Mouse (Mus musculus) kidney, postnatal 10 days (tissue): ENCODE results near the gene Nemp1.

Experiments
- DNase-seq: peaks from one replicate; pipeline ENCODE4 v3.0.0; 2021; ENCODE audit warnings: mixed read lengths

Gene Nemp1

DNA sequence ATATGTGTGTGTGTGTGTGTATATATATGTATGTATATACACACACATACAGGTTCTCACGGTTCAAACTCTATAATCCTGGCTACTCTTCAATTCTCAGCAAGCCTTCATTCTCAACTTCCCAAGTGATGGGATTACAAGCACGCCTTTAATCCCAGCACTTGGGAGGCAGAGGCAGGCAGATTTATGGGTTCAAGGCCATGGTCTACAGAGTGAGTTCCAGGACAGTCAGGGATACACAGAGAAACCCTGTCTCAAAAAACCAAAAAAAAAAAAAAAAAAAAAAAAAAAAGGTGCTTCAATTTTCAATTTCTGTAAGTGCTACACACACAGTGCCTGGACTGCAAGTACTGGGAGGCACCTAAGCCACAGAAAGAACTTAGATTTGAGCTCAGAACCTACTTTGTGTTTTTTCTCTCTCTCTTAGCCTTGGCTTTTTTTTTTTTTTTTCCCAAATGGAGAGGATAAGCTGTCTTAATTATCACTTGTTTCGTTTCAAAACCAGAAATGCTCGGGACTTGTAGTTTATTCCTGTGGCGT, 9.2 kb downstream of the Nemp1 start:
- no peak for DNase-seq

DNA sequence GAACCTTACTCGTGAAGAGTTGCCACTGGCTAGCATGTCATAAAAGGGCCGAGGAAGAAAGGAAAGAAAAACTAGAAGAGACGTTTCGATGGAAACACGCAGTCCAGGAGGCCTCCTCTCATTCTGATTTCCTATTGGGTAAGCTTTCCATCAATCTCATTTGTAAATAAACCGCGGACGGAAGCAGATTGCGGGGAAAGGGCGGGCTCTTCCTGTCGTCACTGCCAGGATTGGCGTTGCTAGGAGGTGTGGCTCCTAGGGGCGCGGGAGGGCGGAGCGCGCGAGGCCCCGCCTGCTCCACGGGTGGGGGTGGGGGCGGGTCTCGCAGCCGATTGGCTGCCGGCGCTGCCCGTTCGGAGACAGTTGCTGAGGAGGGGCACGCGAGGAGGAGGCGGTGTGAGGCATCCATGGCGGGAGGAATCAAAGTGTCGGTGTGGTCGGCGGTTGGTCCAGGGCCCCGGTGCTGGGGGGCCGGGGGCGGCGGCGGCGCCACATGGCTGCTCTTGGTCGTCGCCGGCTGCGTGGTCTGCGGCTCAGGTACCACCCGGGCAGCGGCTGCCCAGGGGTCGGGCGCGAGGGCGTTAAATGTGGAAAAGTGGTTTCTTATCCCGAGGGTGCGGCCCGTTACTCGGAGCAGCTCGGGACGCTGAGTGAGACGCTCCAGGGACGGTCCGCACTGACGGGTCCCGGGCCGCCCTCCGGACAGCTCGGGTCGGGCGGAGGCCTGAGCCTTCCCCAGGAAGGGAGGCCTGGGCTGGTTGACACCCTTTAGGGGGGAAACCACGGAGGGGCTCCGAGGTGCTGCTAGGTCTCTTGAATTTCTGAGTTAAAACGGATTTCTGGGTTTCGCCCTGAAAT, 10.2 kb downstream of the Nemp1 start:
- peak; percentile 96 for DNase-seq

GRCm38 (mm10) chr10:127677591-127678336, 11.1 kb downstream of the Nemp1 start:
- peak; percentile 84 for DNase-seq

- DNase-seq, result no peak
Measured at GRCm38 (mm10) chr10:127679208-127679607, 12.5 kb downstream of the Nemp1 start.

DNA sequence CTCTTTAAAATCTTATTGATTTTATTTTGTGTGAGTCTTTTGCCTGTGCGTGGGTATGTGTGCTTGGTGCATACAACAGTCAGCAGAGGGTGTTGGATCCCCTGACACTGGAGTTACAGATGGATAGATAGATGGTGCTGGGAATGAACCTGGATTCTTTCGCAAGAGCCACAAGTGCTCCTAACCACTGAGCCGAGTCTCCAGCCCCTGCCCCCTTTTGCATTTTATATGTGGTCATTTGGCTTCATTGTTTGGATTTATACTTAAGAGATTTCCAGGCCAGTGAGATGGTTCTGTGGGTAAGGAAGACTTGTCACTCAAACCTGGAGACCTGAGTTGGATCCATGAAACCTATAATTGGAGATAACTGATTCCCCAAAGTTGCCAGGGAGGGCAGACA, 13.2 kb downstream of the Nemp1 start:
- no peak for DNase-seq

- no peak for DNase-seq
Measured at GRCm38 (mm10) chr10:127682886-127683285, 16.2 kb downstream of the Nemp1 start.

DNA sequence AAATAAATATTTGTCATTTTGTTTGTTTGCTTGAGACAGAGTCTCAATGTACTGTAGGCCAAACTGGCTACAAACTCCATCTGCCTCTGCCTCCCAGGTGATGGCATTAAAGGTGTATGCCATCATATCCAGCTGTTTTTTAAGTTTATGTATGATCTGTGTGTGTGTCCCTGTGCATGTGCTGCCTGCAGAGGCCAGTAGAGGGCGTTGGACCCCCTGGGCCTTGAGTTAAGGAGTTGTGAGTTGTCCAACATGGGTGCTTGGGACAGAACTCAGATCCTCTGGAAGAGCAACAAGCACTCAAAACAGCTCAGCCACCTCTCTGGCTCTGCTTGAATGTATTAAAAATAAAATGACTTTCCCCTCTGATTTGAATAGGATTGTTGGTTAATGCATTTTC, 24.4 kb downstream of the Nemp1 start:
- DNase-seq, result no peak

GRCm38 (mm10) chr10:127694636-127695035, 27.9 kb downstream of the Nemp1 start:
- peak; percentile 27 for DNase-seq

DNA sequence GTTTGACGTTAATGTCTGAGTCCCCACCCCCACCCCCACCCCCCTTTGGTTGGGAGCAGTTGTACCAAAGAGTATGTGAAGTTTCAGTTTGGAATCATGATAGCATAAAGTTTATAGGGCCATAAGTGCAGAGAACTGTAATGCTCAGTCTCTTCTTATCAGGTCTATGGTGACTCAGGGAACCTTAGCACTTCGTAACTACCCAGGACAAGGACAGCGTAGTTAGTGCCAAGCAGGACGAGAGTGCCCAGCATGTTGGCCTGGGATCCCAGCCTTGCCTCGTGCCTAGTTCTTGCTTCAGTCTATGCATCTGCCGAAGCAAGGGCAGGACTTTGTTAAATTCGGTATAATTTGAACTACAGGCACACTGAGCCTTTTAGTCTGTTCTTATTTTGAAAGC, 29.1 kb downstream of the Nemp1 start:
- no peak for DNase-seq

DNA sequence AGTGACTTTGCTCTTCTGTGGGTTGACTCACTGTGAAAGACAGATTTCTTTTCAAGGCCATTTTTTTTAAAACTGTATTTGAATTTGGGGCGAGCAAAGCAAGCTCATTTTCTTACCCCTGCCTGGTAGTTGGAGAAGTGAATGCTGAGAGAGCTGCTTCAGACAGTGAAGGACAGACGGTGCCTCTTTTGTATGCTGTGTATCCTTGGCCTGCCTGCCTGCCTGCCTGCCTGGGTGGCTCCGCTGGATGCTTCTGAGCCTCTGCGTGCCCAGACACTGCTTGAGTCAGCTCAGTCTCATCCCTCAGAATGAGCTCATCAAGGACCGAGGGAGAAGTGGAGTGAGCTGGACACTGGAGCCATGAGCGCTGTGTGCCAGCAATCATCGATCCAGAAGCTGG, 32.3 kb downstream of the Nemp1 start:
- no peak for DNase-seq

GRCm38 (mm10) chr10:127703299-127703698, 36.6 kb downstream of the Nemp1 start:
- DNase-seq, result peak; percentile 28

DNA sequence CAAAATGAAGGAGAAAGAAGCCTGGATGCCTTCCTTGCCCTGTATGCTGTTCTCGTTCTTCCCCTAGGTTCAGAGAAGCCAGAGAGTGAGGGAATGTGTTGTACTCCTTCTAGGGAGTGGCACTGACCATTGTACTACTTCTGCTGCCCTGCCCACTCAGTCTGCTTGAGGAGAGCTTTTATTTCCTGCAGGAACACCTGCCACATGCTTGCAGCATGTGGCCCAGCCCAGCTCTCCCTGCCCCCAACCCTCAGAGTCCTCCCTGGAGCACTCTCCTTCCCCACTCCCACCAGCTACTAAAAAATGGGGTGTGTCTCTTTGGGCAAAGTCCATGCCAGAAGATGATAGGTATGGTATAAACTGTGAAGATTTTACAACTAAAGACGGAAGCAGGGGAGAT, 37.6 kb downstream of the Nemp1 start:
- no peak for DNase-seq

DNA sequence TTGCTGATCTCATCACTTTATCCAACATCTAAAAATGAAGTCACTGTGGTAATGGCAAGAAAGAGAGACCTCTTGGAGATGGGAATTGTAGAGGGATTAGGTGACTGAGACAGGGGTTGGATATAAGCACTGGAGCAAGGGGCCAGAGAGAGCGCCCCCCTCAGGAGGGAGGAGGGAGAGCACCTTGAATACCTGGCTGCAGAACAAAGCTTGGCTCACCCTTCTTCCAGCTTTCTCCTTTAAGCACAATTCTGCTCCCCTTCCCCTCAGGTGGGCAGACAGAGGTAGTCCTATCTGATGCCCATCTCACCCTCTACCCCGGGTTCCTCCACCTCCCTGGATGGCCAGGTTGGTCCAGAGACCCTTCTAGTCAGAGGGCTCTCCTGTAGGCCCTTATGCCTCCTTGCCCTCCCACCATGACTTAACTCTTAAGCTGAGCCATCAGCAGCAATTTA, 38.1 kb downstream of the Nemp1 start, which contains the start of gene Myo1a:
Myo1a (plus strand) TSS at position 405 of the 455 bp plus-strand sequence.
- DNase-seq, result no peak

GRCm38 (mm10) chr10:127705783-127706182, 39.1 kb downstream of the Nemp1 start:
- DNase-seq, result no peak

DNA sequence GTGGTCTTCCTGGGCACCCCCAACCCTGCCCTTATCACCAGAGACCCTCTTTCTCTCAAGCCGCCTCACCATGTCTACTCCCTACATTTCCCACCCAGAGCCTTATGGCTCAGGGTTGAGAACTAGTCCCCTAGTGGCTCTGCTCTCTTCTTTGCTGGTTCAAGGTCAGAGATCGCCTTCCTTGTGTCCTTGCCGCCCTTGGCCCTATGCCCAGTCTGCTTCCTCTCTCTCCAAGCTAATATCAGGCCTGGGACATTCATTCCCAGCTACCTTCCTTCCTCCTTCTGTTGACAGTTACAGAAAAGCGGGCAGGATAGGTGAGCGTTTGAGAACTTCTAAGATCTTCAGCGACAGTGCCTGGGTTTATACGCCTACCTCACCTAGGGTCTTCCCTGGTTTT, 41.0 kb downstream of the Nemp1 start:
- DNase-seq, result peak; percentile 78

GRCm38 (mm10) chr10:127708850-127709370, 42.2 kb downstream of the Nemp1 start:
- DNase-seq, result no peak

DNA sequence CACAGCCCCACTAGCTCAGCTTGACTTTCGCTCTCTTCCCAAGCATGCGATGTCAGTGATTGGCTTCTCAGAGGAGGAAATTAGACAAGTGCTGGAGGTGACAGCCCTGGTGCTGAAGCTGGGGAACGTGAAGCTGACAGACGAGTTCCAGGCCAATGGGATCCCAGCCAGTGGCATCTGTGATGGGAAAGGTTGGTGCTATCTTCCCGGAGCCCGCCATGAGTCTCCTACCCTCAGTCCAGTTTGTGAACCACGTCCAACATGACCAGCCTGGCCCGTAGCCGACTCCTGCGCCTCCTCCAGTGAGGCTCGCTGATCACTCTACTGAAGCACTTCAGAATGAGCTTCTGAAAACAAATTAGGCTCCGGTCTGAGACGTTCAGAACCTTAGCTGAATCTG, 43.6 kb downstream of the Nemp1 start:
- no peak for DNase-seq

- DNase-seq, result no peak
Measured at GRCm38 (mm10) chr10:127712736-127713135, 46.0 kb downstream of the Nemp1 start.

GRCm38 (mm10) chr10:127721671-127722418, 55.1 kb downstream of the Nemp1 start:
- peak; percentile 56 for DNase-seq

DNA sequence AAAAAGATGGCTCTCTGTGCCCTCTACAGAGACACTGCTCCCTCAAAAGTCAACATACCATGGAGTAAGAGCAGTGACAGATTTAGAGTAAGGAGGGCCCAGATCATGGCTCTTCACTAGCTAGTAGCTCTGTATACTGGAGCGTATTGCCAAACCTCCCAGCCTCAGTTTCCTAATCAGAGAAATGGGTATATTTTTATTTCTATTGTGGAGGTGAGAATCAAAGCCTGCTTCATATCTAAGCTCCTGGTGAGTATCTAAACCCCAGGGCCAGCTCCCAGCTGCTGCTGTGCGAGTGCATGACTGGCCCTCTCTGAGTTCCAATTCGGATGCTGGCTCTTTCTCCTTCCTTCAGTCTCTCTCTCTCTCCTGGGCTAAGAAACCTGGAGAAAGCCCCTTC, 57.5 kb downstream of the Nemp1 start, which contains the start of gene Tac2:
Tac2 (plus strand) TSS at position 301 of the 400 bp plus-strand sequence.
- no peak for DNase-seq

DNA sequence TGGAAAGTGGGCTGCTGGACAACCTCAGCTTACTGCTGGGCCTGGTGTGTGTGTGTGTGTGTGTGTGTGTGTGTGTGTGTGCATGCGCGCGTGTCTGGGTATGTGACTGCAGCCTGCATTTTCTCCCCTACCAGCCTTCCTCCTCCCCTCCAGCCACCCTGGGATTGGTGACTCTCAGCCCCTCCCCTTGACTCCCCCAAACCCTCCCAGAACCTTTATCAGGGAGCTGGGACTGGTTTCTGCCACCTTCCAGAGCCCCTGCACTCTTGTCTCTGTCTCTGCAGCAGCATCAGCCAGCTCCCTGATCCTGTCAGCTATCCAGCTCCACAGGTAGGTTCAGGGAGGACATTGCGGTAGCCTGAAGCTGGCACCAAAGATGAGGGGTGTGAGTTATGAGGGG, 58.4 kb downstream of the Nemp1 start:
- DNase-seq, result no peak

DNA sequence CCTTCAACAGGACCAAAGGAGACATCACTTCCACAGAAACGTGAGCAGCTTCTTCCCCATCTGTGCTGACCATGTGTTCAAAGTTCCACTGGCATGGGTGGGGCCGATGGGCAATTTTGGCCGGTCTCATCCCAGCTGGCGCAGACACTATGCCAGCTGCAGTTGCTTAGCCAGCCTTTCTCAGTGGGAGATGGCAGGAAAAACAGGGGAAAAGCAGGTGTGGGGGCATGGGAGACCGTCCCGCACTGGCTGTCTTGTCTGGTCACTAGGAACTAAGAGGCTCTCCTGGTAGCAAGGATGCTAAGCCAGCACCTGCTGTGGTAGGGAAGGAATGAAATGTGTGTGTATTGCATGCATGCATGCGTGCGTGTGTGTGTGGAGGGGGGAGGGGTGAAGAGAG, 61.7 kb downstream of the Nemp1 start:
- DNase-seq, result no peak
